Mouse (Mus musculus) cortical plate, adult 2 months (tissue): ENCODE results near the gene Bcl7c. TPM values are rescaled to one million over a fixed set of nuclear protein-coding genes. Genes with fewer than 3 reads are reported as not detected.

Source experiments
- H3K27ac ChIP-seq: fragments of 200-500 bp; 2 replicates; pipeline ENCODE4 v1.5.1; 2012; ENCODE audit warnings: low read length, control low read depth, inconsistent platforms; ENCODE audit not compliant: insufficient read depth
- H3K4me1 ChIP-seq: fragments of 200-500 bp; 2 replicates; pipeline ENCODE4 v1.6.1; 2011; ENCODE audit warnings: low read length; ENCODE audit not compliant: control insufficient read depth, insufficient read depth
- H3K4me3 ChIP-seq: fragments of 200-500 bp; 2 replicates; pipeline ENCODE4 v1.5.1; 2011; ENCODE audit warnings: mild to moderate bottlenecking, low read length, control low read depth; ENCODE audit not compliant: insufficient read depth
- CTCF ChIP-seq: fragments of 200-500 bp; IDR thresholded peaks from 2 replicates; pipeline ENCODE4 v1.5.1; 2011; ENCODE audit warnings: mild to moderate bottlenecking, control low read depth, low read length; ENCODE audit not compliant: insufficient read depth; ENCODE audit errors: extremely low read depth
- POLR2A ChIP-seq: fragments of 200-500 bp; IDR thresholded peaks from 2 replicates; pipeline ENCODE4 v1.6.1; 2011; ENCODE audit warnings: mild to moderate bottlenecking, low read length, control low read depth; ENCODE audit not compliant: insufficient read depth; ENCODE audit errors: extremely low read depth
- polyA plus RNA-seq: library from polyadenylated mRNA; depleted of rRNA; stranded (reverse); fragments of >200 nt; gene quantifications from 2 replicates; pipeline ENCODE4 v1.2.3, GENCODE M21; 2012

Bcl7c gene
- polyA plus RNA-seq, 1 experiment, result 25.5 TPM

GRCm38 (mm10) chr7:127718339-127718738, 9.6 kb upstream of the Bcl7c start:
- H3K27ac ChIP-seq, result no peak overlapping the region
- H3K4me1 ChIP-seq, result no peaks in the 10 kb centered on the region
- TF ChIP-seq CTCF (no peak), POLR2A (no peak)
- H3K4me3 ChIP-seq, result no peak overlapping the region

GRCm38 (mm10) chr7:127716992-127717391, 8.3 kb upstream of the Bcl7c start:
- H3K27ac ChIP-seq, result no peak overlapping the region
- no peaks in the 10 kb centered on the region for H3K4me1 ChIP-seq
- peak overlapping the region; percentile 27 for H3K4me3 ChIP-seq

GRCm38 (mm10) chr7:127714816-127715215, 6.1 kb upstream of the Bcl7c start:
- TF ChIP-seq CTCF (no peak), POLR2A (no peak)
- Histone ChIP-seq H3K27ac (no peak overlapping the region), H3K4me1 (no peaks in the 10 kb centered on the region), H3K4me3 (no peak overlapping the region)

More at GRCm38 (mm10) chr7:127716992-127717391, 8.3 kb upstream of the Bcl7c start:
- 0 out of 2 replicates have a peak, but pooled peaks have one; percentile 16 for TF ChIP-seq CTCF
- TF ChIP-seq POLR2A, result no peak

GRCm38 (mm10) chr7:127712461-127713385, 4.0 kb upstream of the Bcl7c start, which contains the start of gene Ctf1:
Ctf1 (plus strand) TSS chr7:127712736.
- TF ChIP-seq POLR2A (no peak), CTCF (no peak)
- no peak within 1 kb of the TSS for H3K27ac ChIP-seq
- no peak within 1 kb of the TSS for H3K4me3 ChIP-seq
- H3K4me1 ChIP-seq, result no peaks in the 10 kb centered on the region; the same call in 1 of the 2 replicates

GRCm38 (mm10) chr7:127711456-127711855, 2.7 kb upstream of the Bcl7c start:
- no peak overlapping the region for H3K27ac ChIP-seq
- H3K4me1 ChIP-seq, result no peaks in the 10 kb centered on the region; the same call in 1 of the 2 replicates
- TF ChIP-seq POLR2A (no peak), CTCF (no peak)
- no peak overlapping the region for H3K4me3 ChIP-seq

GRCm38 (mm10) chr7:127711031-127711430, 2.3 kb upstream of the Bcl7c start:
- no peaks in the 10 kb centered on the region; the same call in 1 of the 2 replicates for H3K4me1 ChIP-seq
- no peak overlapping the region for H3K4me3 ChIP-seq
- TF ChIP-seq POLR2A, result no peak
- no peak for TF ChIP-seq CTCF
- H3K27ac ChIP-seq, result no peak overlapping the region

- Histone ChIP-seq H3K27ac (no peak overlapping the region), H3K4me3 (peak overlapping the region; percentile 43; the same call in 1 of the 2 replicates), H3K4me1 (no peaks in the 10 kb centered on the region; the same call in 1 of the 2 replicates)
- TF ChIP-seq CTCF, result no peak
- no peak for TF ChIP-seq POLR2A
Measured at GRCm38 (mm10) chr7:127709261-127709979, 687 bp upstream of the Bcl7c start.

GRCm38 (mm10) chr7:127707957-127708206, 851 bp downstream of the Bcl7c start:
- Histone ChIP-seq H3K4me3 (peak overlapping the region; percentile 43), H3K4me1 (no peaks in the 10 kb centered on the region; the same call in 1 of the 2 replicates), H3K27ac (no peak overlapping the region)
- TF ChIP-seq CTCF (no peak), POLR2A (no peak)

GRCm38 (mm10) chr7:127707045-127707956, 1.4 kb downstream of the Bcl7c start:
- H3K4me3 ChIP-seq, result peak overlapping the region; percentile 43
- no peak overlapping the region for H3K27ac ChIP-seq
- no peak for TF ChIP-seq CTCF
- TF ChIP-seq POLR2A, result no peak
- H3K4me1 ChIP-seq, result no peaks in the 10 kb centered on the region; the same call in 1 of the 2 replicates
